Mouse (Mus musculus) spleen, adult 2 months (tissue): ENCODE measurements around the gene Zfp811. TPM values are rescaled to one million over a fixed set of nuclear protein-coding genes. Genes with fewer than 3 reads are reported as not detected.

Source experiments
- DNase-seq, 2 experiments: peaks; one replicate each; pipeline versions ENCODE4 v3.0.0 to v3.0.0-alpha.2; 2012 to 2021; ENCODE audit warnings: low spot score in 2 of 2, low read depth in 1 of 2
- H3K27ac ChIP-seq: fragments of 200-500 bp; 2 replicates; pipeline ENCODE4 v1.5.1; 2012; ENCODE audit warnings: low read length, inconsistent platforms; ENCODE audit not compliant: insufficient read depth
- H3K27me3 ChIP-seq: fragments of 200-500 bp; 2 replicates; pipeline ENCODE4 v1.6.1; 2012; ENCODE audit warnings: mild to moderate bottlenecking, moderate library complexity, low read length, inconsistent platforms; ENCODE audit not compliant: control insufficient read depth, insufficient read depth
- H3K36me3 ChIP-seq: fragments of 200-500 bp; 2 replicates; pipeline ENCODE4 v1.6.1; 2012; ENCODE audit warnings: mild to moderate bottlenecking, low read length, inconsistent platforms; ENCODE audit not compliant: control insufficient read depth, insufficient read depth
- H3K4me1 ChIP-seq: fragments of 200-500 bp; 2 replicates; pipeline ENCODE4 v1.6.1; 2011; ENCODE audit warnings: inconsistent platforms; ENCODE audit not compliant: control insufficient read depth, insufficient read depth, insufficient read length
- H3K4me3 ChIP-seq: fragments of 200-500 bp; 2 replicates; pipeline ENCODE4 v1.5.1; 2011; ENCODE audit warnings: mild to moderate bottlenecking, inconsistent platforms; ENCODE audit not compliant: insufficient read depth, insufficient read length; ENCODE audit errors: extremely low read depth
- CTCF ChIP-seq: fragments of 200-500 bp; IDR thresholded peaks from 2 replicates; pipeline ENCODE4 v1.5.1; 2011; ENCODE audit warnings: mild to moderate bottlenecking, inconsistent platforms; ENCODE audit not compliant: insufficient read depth, insufficient read length, insufficient replicate concordance; ENCODE audit errors: extremely low read depth
- POLR2A ChIP-seq: fragments of 200-500 bp; IDR thresholded peaks from 2 replicates; pipeline ENCODE4 v1.6.1; 2011; ENCODE audit warnings: low read depth, low read length, inconsistent platforms
- WGBS: fragments of 180-500 bp; shearing (Covaris S2); methylation state at CpG from one replicate; pipeline ENCODE4 v1.1.7; 2018; 5-methylcytosine and 5-hydroxymethylcytosine counted together
- polyA plus RNA-seq: library from polyadenylated mRNA; depleted of rRNA; stranded (reverse); fragments of >200 nt; gene quantifications from 2 replicates; pipeline ENCODE4 v1.2.3, GENCODE M21; 2012

Zfp811 gene
- polyA plus RNA-seq, 1 experiment, result 0.04 TPM

DNA sequence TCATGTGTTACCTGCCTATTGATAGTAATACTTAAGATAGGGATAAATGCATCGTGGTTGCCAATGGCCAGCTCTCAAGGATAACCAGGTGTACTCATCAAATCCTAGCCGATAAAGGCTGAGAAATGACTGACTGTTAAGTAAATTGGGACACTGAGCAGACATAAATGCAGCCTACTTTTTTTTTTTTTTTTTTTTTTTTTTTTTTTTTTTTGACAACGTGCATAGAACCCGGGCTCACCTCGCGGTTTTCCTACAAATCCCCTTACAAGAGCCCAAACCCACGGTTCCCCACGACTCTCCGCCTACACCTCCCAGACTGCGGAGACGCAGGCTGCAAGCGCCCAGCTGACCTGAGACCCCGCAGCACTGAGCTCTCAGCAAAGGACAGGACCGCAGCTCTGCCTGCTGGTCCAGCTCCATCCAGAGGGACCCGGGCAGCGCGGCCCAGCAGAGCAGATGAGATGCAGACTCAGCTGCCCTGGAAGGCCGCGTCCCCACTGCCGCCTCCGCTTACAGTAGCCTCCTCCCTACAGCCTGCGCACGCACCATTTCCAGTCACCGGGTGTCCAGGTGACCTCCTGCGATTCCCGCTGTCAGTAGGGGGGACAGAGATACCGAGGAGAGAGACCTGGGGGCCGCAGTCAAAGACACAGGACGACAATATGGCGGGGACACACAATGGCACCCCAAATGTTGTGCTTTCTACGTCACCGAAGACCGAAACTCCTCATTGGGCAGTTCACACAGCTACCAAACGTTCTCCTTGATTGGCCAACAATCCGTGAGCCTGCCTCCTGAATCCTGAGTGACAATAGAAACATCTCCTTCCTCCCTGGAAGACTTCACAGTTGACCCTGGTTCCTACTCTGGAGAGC lies 20.0 kb upstream of the Zfp811 start, which contains the start of gene Zfp799:
Zfp799 (minus strand) TSS at position 722 of the 878 bp plus-strand sequence.
- Histone ChIP-seq H3K36me3 (no peaks in the 10 kb centered on the region), H3K4me3 (peak within 1 kb of the TSS; percentile 82), H3K27me3 (no peaks in the 10 kb centered on the region), H3K4me1 (peaks cover 2% of the 10 kb centered on the region; the same call in 1 of the 2 replicates), H3K27ac (no peak within 1 kb of the TSS)
- peak; percentile 48 to 59 for DNase-seq
- TF ChIP-seq CTCF (no peak), POLR2A (peak; percentile 31; the same call in 1 of the 2 replicates)
- 4% methylated on average over 35 of the region's 35 CpGs for WGBS

DNA sequence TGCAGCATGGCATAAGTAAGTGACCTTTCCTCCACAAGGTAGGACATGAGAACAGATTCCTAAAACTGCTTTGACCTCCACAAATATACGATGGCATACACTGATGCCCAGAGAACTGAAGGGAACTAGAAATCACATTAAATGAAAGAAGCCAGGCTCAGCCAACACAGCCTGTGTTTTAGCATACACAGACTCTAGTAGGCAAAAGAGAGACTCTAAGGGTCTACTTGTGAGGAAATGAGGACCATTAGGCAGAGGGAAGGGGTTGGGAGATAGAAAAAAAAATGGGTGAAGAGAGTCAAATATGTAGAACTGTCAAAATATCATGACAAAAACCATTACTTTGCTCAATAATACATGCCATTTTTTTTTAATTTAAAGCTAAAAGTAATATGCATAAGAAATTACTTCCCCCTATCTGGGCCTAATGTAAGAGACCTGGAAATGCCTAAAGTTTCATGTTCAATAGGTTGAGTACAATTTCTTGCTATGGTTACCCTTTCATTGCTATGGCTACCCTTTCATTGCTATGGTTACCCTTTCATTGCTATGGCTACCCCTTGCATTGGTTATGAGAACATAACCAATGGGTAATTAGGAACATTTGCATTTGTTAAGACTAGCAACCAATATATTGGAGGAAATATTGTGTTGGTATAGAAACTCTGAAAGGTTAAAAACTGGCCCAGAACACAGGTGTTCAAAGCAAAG lies 6.5 kb upstream of the Zfp811 start:
- no peak overlapping the region for H3K4me3 ChIP-seq
- WGBS, result 98% methylated on average over 1 of the region's 1 CpGs
- no peak overlapping the region for H3K27ac ChIP-seq
- no peaks in the 10 kb centered on the region for H3K4me1 ChIP-seq
- no peak for DNase-seq
- no peaks in the 10 kb centered on the region for H3K27me3 ChIP-seq
- TF ChIP-seq CTCF (no peak), POLR2A (no peak)
- peaks cover 14% of the 10 kb centered on the region for H3K36me3 ChIP-seq

DNA sequence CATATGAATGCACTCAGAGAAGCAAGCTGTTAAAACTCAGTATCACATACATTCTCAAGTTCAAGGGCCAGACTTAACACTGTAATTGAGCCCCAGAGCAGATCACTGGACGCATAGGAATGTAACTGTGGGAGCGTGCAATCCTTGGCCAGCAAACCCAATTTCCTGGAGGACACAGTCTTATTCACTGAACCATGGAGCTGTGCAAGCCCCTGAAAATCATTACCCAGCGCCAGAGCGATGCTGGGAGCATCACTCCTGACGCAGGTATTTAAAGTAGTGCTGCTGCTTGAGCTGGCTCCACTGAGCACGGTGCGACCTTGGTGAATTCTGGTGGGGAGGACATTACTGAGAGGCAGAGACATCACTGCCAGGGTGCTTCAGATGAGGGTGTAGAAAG lies 4.4 kb upstream of the Zfp811 start:
- WGBS, result 96% methylated on average over 7 of the region's 7 CpGs
- Histone ChIP-seq H3K4me3 (no peak overlapping the region), H3K4me1 (no peaks in the 10 kb centered on the region), H3K27me3 (0 out of 2 replicates have a peak, but pooled peaks cover 3% of the 10 kb centered on the region), H3K36me3 (no peaks in the 10 kb centered on the region; the same call in 1 of the 2 replicates), H3K27ac (no peak overlapping the region)
- TF ChIP-seq POLR2A (no peak), CTCF (no peak)
- DNase-seq, result no peak

DNA sequence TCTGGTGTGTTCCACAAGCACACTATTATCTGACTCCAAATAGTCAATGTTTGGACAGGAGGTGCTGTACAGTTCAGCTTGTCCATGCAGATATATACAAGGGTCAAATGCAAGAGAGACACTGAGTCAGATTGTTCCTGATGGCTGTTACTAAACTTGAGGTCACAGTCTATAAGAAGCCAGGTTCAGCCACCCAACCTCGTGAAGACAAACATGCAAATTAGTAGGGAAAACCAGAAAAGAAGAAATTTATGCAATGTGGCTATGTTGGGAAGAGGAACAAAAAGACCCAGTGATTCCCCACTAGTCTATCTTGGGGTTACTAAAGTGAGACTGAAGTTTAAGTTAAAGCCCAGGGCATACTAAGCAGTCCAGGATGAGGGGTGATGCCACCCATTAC lies 917 bp upstream of the Zfp811 start:
- 16% methylated on average over 1 of the region's 1 CpGs for WGBS

DNA sequence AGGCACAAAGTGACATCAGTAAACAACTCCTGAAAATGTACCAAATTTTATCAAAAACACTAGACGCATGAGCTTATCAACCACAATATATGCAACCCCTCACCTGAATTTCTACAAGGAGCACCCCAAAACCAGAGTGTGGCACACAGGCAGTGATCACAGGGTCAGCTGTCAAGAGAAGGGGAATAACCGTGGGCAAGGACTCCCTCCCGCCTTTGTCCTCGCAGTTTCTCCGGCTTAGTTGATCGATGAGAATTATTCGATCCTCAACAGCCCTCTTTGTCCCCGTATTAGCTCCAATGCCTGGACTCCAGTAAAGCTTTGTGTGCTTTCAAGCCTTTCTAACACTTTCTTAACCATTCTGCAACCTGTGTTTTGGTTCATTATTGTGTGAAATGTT lies 810 bp downstream of the Zfp811 start:
- Histone ChIP-seq H3K4me3 (no peak overlapping the region), H3K27me3 (peaks cover 5% of the 10 kb centered on the region), H3K36me3 (no peaks in the 10 kb centered on the region), H3K27ac (no peak overlapping the region), H3K4me1 (no peaks in the 10 kb centered on the region)
- WGBS, result 32% methylated on average over 8 of the region's 8 CpGs
- no peak for DNase-seq
- TF ChIP-seq CTCF (no peak), POLR2A (no peak)

More for the DNA sequence above, 917 bp upstream of the Zfp811 start:
- H3K36me3 ChIP-seq, result no peaks in the 10 kb centered on the region
- peaks cover 5% of the 10 kb centered on the region for H3K27me3 ChIP-seq
- H3K4me1 ChIP-seq, result no peaks in the 10 kb centered on the region
- no peak for DNase-seq
- no peak overlapping the region for H3K4me3 ChIP-seq
- no peak for TF ChIP-seq CTCF
- TF ChIP-seq POLR2A, result no peak
- no peak overlapping the region for H3K27ac ChIP-seq

DNA sequence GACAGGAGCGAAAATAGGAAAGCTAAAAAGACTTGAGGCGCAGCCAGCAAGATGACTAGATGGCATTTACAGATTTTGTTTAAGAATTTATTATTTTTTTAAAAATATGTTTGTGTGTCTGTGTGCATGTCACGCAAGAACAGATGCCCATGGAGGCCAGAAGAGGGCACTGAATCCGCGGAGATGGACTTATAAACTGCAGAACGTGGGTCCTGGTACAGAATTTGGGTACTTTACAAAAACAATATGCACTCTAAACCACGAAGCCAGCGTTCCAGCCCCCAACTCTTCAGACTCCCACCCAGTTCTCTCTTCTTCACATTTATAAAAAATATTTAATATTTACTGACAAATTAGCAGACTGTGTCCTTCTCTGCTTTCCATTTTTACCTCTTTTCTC lies 20.5 kb downstream of the Zfp811 start:
- no peaks in the 10 kb centered on the region for H3K27me3 ChIP-seq
- TF ChIP-seq POLR2A (no peak), CTCF (no peak)
- no peak overlapping the region for H3K4me3 ChIP-seq
- H3K36me3 ChIP-seq, result peaks cover 3% of the 10 kb centered on the region
- WGBS, result 91% methylated on average over 8 of the region's 8 CpGs
- H3K4me1 ChIP-seq, result peaks cover 11% of the 10 kb centered on the region
- no peak for DNase-seq
- no peak overlapping the region for H3K27ac ChIP-seq
